Mouse (Mus musculus): ENCODE data around the gene Iqgap2.

The Iqgap2 gene

GRCm38 (mm10) chr13:95651870-95652668 lies 239.7 kb downstream of the Iqgap2 start:
- DNase-seq (ENCODE audit: low spot score) = no peak

- no peak for DNase-seq (ENCODE audit: low spot score)
Observed at GRCm38 (mm10) chr13:95649941-95650340, 241.8 kb downstream of the Iqgap2 start.

GRCm38 (mm10) chr13:95647248-95647647 lies 244.5 kb downstream of the Iqgap2 start:
- no peak for DNase-seq (ENCODE audit: low spot score)

GRCm38 (mm10) chr13:95646687-95647111 lies 245.0 kb downstream of the Iqgap2 start:
- no peak for DNase-seq (ENCODE audit: low spot score)

- no peak for DNase-seq (ENCODE audit: low spot score)
Observed at GRCm38 (mm10) chr13:95643740-95644139, 248.0 kb downstream of the Iqgap2 start.

- DNase-seq (ENCODE audit: low spot score) = no peak
Observed at GRCm38 (mm10) chr13:95641061-95641986, 250.4 kb downstream of the Iqgap2 start.

- no peak for DNase-seq (ENCODE audit: low spot score)
Observed at GRCm38 (mm10) chr13:95640408-95640807, 251.3 kb downstream of the Iqgap2 start.

GRCm38 (mm10) chr13:95639336-95640116 lies 252.2 kb downstream of the Iqgap2 start:
- DNase-seq (ENCODE audit: low spot score) = no peak

- DNase-seq (ENCODE audit: low spot score) = no peak
Observed at GRCm38 (mm10) chr13:95638894-95639293, 252.8 kb downstream of the Iqgap2 start.

GRCm38 (mm10) chr13:95637737-95638136 lies 254.0 kb downstream of the Iqgap2 start:
- no peak for DNase-seq (ENCODE audit: low spot score)

GRCm38 (mm10) chr13:95635301-95635700 lies 256.4 kb downstream of the Iqgap2 start:
- DNase-seq (ENCODE audit: low spot score) = no peak

GRCm38 (mm10) chr13:95634451-95634850 lies 257.3 kb downstream of the Iqgap2 start:
- no peak for DNase-seq (ENCODE audit: low spot score)

GRCm38 (mm10) chr13:95633384-95633783 lies 258.3 kb downstream of the Iqgap2 start:
- no peak for DNase-seq (ENCODE audit: low spot score)

GRCm38 (mm10) chr13:95632144-95632543 lies 259.6 kb downstream of the Iqgap2 start:
- no peak for DNase-seq (ENCODE audit: low spot score)

GRCm38 (mm10) chr13:95630747-95631146 lies 261.0 kb downstream of the Iqgap2 start:
- no peak for DNase-seq (ENCODE audit: low spot score)

- no peak for DNase-seq (ENCODE audit: low spot score)
Observed at GRCm38 (mm10) chr13:95629751-95630150, 262.0 kb downstream of the Iqgap2 start.

- DNase-seq (ENCODE audit: low spot score) = no peak
Observed at GRCm38 (mm10) chr13:95626696-95627095, 265.0 kb downstream of the Iqgap2 start.

- no peak for DNase-seq (ENCODE audit: low spot score)
Observed at GRCm38 (mm10) chr13:95623042-95623441, 268.7 kb downstream of the Iqgap2 start.

GRCm38 (mm10) chr13:95621563-95621962 lies 270.2 kb downstream of the Iqgap2 start:
- DNase-seq (ENCODE audit: low spot score) = no peak

GRCm38 (mm10) chr13:95618859-95619258 lies 272.9 kb downstream of the Iqgap2 start:
- no peak for DNase-seq (ENCODE audit: low spot score)

GRCm38 (mm10) chr13:95618309-95618712 lies 273.4 kb downstream of the Iqgap2 start, which contains the start of gene F2r:
Gene F2r (minus strand): TSS chr13:95618487.
- peak; percentile 67 for DNase-seq (ENCODE audit: low spot score)

GRCm38 (mm10) chr13:95617671-95618171 lies 274.0 kb downstream of the Iqgap2 start:
- no peak for DNase-seq (ENCODE audit: low spot score)
